Mouse (Mus musculus): ENCODE measurements at regions not wholly inside any gene's neighbourhood (a gene's known extent, or its start where the extent isn't known, plus 50 kb on each side); places are given as distances from the start of the nearest gene placed in this dataset.

- TF ChIP-seq CTCF (IDR thresholded peaks at IDR 0.05; ENCODE audit: low read depth, low read length) (no peak), GATA1 (IDR thresholded peaks at IDR 0.05; ENCODE audit: borderline replicate concordance, low read length) (no peak), TAL1 (conservative IDR thresholded peaks at IDR 0.05; ENCODE audit: low read depth, low read length) (no peak)
Observed at GRCm38 (mm10) chr12:109949231-109949965, 329.5 kb upstream of the Dio3 start.
